Mouse (Mus musculus) skeletal muscle tissue, adult 2 months (tissue): ENCODE measurements at regions not wholly inside any gene's neighbourhood (a gene's known extent, or its start where the extent isn't known, plus 50 kb on each side); places are given as distances from the start of the nearest gene placed in this dataset.

Source experiments
- DNase-seq: peaks from one replicate; pipeline ENCODE4 v3.0.0-alpha.2; 2012; ENCODE audit warnings: low read depth, low spot score

- no peak for DNase-seq
Observed at GRCm38 (mm10) chr3:6683679-6684078, 63.4 kb upstream of the 1700008P02Rik start.

GRCm38 (mm10) chr3:6681411-6681810 lies 61.2 kb upstream of the 1700008P02Rik start:
- DNase-seq, result no peak

GRCm38 (mm10) chr3:6676382-6676781 lies 56.1 kb upstream of the 1700008P02Rik start:
- DNase-seq, result no peak

- DNase-seq, result no peak
Observed at GRCm38 (mm10) chr3:6675354-6675753, 55.1 kb upstream of the 1700008P02Rik start.
